Mouse (Mus musculus) fibroblast of lung, adult 2 months (primary cell): Measurements from ENCODE around the gene Zmym5.
"Not testable (repeated sequence)": the region's sequence is repeated elsewhere in the genome, so short reads cannot be mapped to it uniquely, and the experiment has no call there.

ENCODE experiments used
- DNase-seq: peaks from one replicate; pipeline ENCODE4 v3.0.0-alpha.2; 2011; ENCODE audit warnings: low read depth

Gene Zmym5

DNA sequence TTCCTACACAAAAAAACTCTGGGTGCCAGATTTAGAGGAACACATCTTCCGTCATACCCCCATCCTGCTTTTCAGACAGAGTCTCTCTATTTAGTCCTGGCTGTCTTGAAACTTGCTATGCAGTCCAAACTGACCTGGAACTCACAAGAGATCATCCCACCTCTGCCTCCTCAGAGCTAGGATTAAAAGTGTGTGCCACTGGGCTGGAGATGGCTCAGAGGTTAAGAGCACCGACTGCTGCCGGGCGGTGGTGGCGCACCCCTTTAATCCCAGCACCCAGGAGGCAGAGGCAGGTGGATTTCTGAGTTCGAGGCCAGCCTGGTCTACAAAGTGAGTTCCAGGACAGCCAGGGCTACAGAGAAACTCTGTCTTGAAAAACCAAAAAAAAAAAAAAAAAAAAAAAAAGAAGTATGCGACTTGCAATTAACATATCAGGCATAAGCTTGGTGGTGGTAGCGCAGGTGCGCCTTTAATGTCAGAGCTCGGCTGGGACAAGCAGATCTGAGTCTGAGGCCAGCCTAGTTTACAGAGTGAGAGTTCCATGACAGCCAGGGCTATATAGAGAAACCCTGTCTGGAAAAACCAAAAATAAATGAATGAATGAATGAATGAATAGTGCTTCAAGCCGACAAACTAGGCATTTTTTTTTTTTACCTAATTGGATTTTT is 34.8 kb downstream of the Zmym5 start:
- DNase-seq: no peak

- no peak for DNase-seq
Measured at GRCm38 (mm10) chr14:56775416-56775815, 36.1 kb downstream of the Zmym5 start.

- not testable (repeated sequence) for DNase-seq
Measured at GRCm38 (mm10) chr14:56766438-56766837, 45.1 kb downstream of the Zmym5 start.

DNA sequence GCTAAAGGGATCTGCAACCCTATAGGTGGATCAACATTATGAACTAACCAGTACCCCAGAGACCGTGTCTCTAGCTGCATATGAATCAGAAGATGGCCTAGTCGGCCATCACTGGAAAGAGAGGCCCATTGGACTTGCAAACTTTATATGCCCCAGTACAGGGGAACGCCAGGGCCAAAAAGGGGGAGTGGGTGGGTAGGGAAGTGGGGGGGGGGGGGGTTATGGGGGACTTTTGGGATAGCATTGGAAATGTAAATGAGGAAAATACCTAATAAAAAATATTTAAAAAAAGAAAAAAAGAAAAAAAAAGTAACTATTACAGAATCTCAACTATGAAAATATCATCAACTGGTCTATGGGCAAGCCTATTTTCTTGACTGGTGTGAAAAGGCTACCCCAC is 46.4 kb downstream of the Zmym5 start:
- not testable (repeated sequence) for DNase-seq

DNA sequence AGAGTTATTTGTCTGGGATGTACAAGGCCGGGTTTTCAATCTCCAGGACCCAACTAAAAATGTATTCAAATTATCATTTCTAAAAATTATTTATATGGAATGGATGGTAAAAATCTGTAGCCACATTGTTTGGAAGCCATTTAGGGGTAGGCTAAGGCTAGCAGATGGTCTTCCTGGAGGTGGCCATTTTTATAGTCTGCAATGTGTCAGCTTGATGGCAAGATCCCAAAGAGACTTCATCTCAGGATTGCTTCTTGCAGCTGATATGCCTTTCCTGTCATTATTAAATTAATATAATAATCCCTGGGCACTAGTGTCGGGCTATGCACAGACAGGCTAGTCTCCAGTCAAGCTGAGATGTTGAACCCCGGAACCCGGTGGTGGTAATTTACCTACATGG is 60.2 kb downstream of the Zmym5 start:
- DNase-seq: no peak
